Mouse (Mus musculus): ENCODE data around the gene Atp13a4.

Atp13a4 gene

GRCm38 (mm10) chr16:29544829-29545228 is at the start of gene Atp13a4:
Gene Atp13a4 (minus strand): TSS chr16:29544864.
- POLR2A ChIA-PET, result interaction anchor here in 1 of 4 experiments (0.6 kb wide), 1 partner anchor 30 kb away, joined by 5 read pairs; no protein-coding TSS in a partner anchor
- CTCF ChIA-PET, result no interaction called here

- CTCF ChIA-PET, result no interaction called here
- POLR2A ChIA-PET, result no interaction called here
Measured at GRCm38 (mm10) chr16:29592171-29592570, 47.5 kb upstream of the Atp13a4 start.

- POLR2A ChIA-PET, result interaction anchor here in 1 of 4 experiments (0.7 kb wide), 1 partner anchor 77 kb away, joined by 3 read pairs; no protein-coding TSS in a partner anchor
- CTCF ChIA-PET, result no interaction called here
Measured at GRCm38 (mm10) chr16:29579787-29580176, 35.1 kb upstream of the Atp13a4 start.

- POLR2A ChIA-PET, result interaction anchor here in 1 of 4 experiments (1.0 to 1.1 kb wide), 2 partner anchors 33 to 52 kb away, joined by 3 to 4 read pairs; no protein-coding TSS in a partner anchor
- CTCF ChIA-PET, result no interaction called here
Measured at GRCm38 (mm10) chr16:29579167-29579786, 34.6 kb upstream of the Atp13a4 start, which contains the start of gene Opa1. Gene Opa1 (plus strand): TSS chr16:29579334.

GRCm38 (mm10) chr16:29575620-29576019 is 31.0 kb upstream of the Atp13a4 start:
- ChIA-PET POLR2A (interaction anchor here in 1 of 4 experiments (0.6 kb wide), 1 partner anchor 31 kb away, joined by 5 read pairs; no protein-coding TSS in a partner anchor), CTCF (interaction anchor here (0.5 to 1.4 kb wide), 12 partner anchors 15 to 983 kb away, joined by 3 to 10 read pairs (median 3); no protein-coding TSS in a partner anchor)

- CTCF ChIA-PET, result no interaction called here
- POLR2A ChIA-PET, result interaction anchor here in 1 of 4 experiments (0.7 kb wide), 1 partner anchor 331 kb away, joined by 5 read pairs; no protein-coding TSS in a partner anchor
Measured at GRCm38 (mm10) chr16:29574013-29574412, 29.3 kb upstream of the Atp13a4 start.

- CTCF ChIA-PET, result interaction anchor here in 3 of 4 experiments (0.6 to 5.6 kb wide), 8 partner anchors 15 to 1047 kb away, joined by 3 to 25 read pairs (median 6); no protein-coding TSS in a partner anchor
- POLR2A ChIA-PET, result interaction anchor here in 1 of 4 experiments (1.0 kb wide), 1 partner anchor 640 kb away, joined by 3 read pairs; no protein-coding TSS in a partner anchor
Measured at GRCm38 (mm10) chr16:29560869-29561268, 16.2 kb upstream of the Atp13a4 start.

- ChIA-PET CTCF (interaction anchor here in 3 of 4 experiments (0.6 to 5.6 kb wide), 8 partner anchors 15 to 1042 kb away, joined by 3 to 25 read pairs (median 6); no protein-coding TSS in a partner anchor), POLR2A (interaction anchor here in 1 of 4 experiments (1.0 to 1.3 kb wide), 2 partner anchors 123 to 640 kb away, joined by 3 to 4 read pairs; no protein-coding TSS in a partner anchor)
Measured at GRCm38 (mm10) chr16:29560454-29560853, 15.8 kb upstream of the Atp13a4 start.

- CTCF ChIA-PET, result interaction anchor here in 3 of 4 experiments (0.5 to 5.6 kb wide), 7 partner anchors 16 to 966 kb away, joined by 3 to 25 read pairs (median 7); no protein-coding TSS in a partner anchor
- POLR2A ChIA-PET, result interaction anchor here in 1 of 4 experiments (1.3 kb wide), 1 partner anchor 124 kb away, joined by 4 read pairs; no protein-coding TSS in a partner anchor
Measured at GRCm38 (mm10) chr16:29559667-29560066, 15.0 kb upstream of the Atp13a4 start.

GRCm38 (mm10) chr16:29541261-29541683 is 3.4 kb downstream of the Atp13a4 start:
- CTCF ChIA-PET, result no interaction called here
- POLR2A ChIA-PET, result no interaction called here

GRCm38 (mm10) chr16:29539906-29540305 is 4.8 kb downstream of the Atp13a4 start:
- POLR2A ChIA-PET, result no interaction called here

GRCm38 (mm10) chr16:29536411-29537204 is 8.1 kb downstream of the Atp13a4 start:
- ChIA-PET CTCF (no interaction called here), POLR2A (no interaction called here)

More at GRCm38 (mm10) chr16:29539906-29540305, 4.8 kb downstream of the Atp13a4 start:
- CTCF ChIA-PET, result no interaction called here

- CTCF ChIA-PET, result no interaction called here
- POLR2A ChIA-PET, result interaction anchor here in 1 of 4 experiments (1.0 kb wide), 1 partner anchor 283 kb away, joined by 3 read pairs; no protein-coding TSS in a partner anchor
Measured at GRCm38 (mm10) chr16:29535866-29536265, 8.8 kb downstream of the Atp13a4 start.

GRCm38 (mm10) chr16:29533641-29534040 is 11.0 kb downstream of the Atp13a4 start:
- CTCF ChIA-PET, result no interaction called here
- POLR2A ChIA-PET, result no interaction called here

GRCm38 (mm10) chr16:29527085-29527484 is 17.6 kb downstream of the Atp13a4 start:
- POLR2A ChIA-PET, result interaction anchor here in 1 of 4 experiments (0.7 kb wide), 1 partner anchor 939 kb away, joined by 3 read pairs; no protein-coding TSS in a partner anchor
- CTCF ChIA-PET, result no interaction called here

GRCm38 (mm10) chr16:29526585-29526984 is 18.1 kb downstream of the Atp13a4 start:
- CTCF ChIA-PET, result no interaction called here
- POLR2A ChIA-PET, result interaction anchor here in 1 of 4 experiments (0.7 kb wide), 1 partner anchor 939 kb away, joined by 3 read pairs; no protein-coding TSS in a partner anchor

GRCm38 (mm10) chr16:29512495-29512894 is 32.2 kb downstream of the Atp13a4 start:
- CTCF ChIA-PET, result no interaction called here
- POLR2A ChIA-PET, result no interaction called here

GRCm38 (mm10) chr16:29510743-29511142 is 33.9 kb downstream of the Atp13a4 start:
- ChIA-PET POLR2A (no interaction called here), CTCF (no interaction called here)

GRCm38 (mm10) chr16:29509881-29510280 is 34.8 kb downstream of the Atp13a4 start:
- CTCF ChIA-PET, result interaction anchor here in 1 of 4 experiments (0.6 kb wide), 1 partner anchor 38 kb away, joined by 3 read pairs; no protein-coding TSS in a partner anchor
- POLR2A ChIA-PET, result no interaction called here

All from embryonic stem cell, embryonic (primary cell).